Mouse (Mus musculus) kidney, embryonic 14.5 days (tissue): ENCODE data around the gene Col5a1. TPM values are rescaled to one million over a fixed set of nuclear protein-coding genes. Genes with fewer than 3 reads are reported as not detected.

Experiments
- ATAC-seq: fragments of 200-750 bp; cut with Nextera tagmentation; 2 replicates; pipeline ENCODE4 v1.8.0; 2017; ENCODE audit warnings: moderate number of reproducible peaks, mild to moderate bottlenecking, moderate TSS enrichment, moderate library complexity; ENCODE audit not compliant: low FRiP score, low TSS enrichment
- H3K27ac ChIP-seq: fragments of 300-500 bp; sonication (generic); 2 replicates; pipeline ENCODE4 v1.5.1; 2014; ENCODE audit warnings: low read depth, mild to moderate bottlenecking, low read length, moderate library complexity, mixed read lengths
- H3K27me3 ChIP-seq: fragments of 300-500 bp; sonication (generic); 2 replicates; pipeline ENCODE4 v1.6.1; 2014; ENCODE audit warnings: mild to moderate bottlenecking, low read length; ENCODE audit not compliant: control insufficient read depth, insufficient read depth
- H3K36me3 ChIP-seq: fragments of 300-500 bp; sonication (generic); 2 replicates; pipeline ENCODE4 v1.6.1; 2014; ENCODE audit warnings: low read length, mixed read lengths; ENCODE audit not compliant: control insufficient read depth, insufficient read depth
- H3K4me1 ChIP-seq: fragments of 300-500 bp; sonication (generic); 2 replicates; pipeline ENCODE4 v1.6.1; 2014; ENCODE audit warnings: low read length, mixed read lengths; ENCODE audit not compliant: control insufficient read depth, insufficient read depth
- H3K4me2 ChIP-seq: fragments of 300-500 bp; sonication (generic); replicated peaks from 2 replicates; pipeline ENCODE4 v1.6.1; 2014; ENCODE audit warnings: low read depth, mild to moderate bottlenecking, low read length
- H3K4me3 ChIP-seq: fragments of 300-500 bp; sonication (generic); 2 replicates; pipeline ENCODE4 v1.5.1; 2014; ENCODE audit warnings: mild to moderate bottlenecking, low read length
- H3K9ac ChIP-seq: fragments of 300-500 bp; sonication (generic); 2 replicates; pipeline ENCODE4 v1.6.1; 2014; ENCODE audit warnings: low read depth, mild to moderate bottlenecking, low read length, moderate library complexity
- H3K9me3 ChIP-seq: fragments of 300-500 bp; sonication (generic); 2 replicates; pipeline ENCODE4 v1.6.1; 2016; ENCODE audit warnings: low read length; ENCODE audit not compliant: control insufficient read depth
- WGBS: fragments of 180-500 bp; shearing (Covaris S2); extraction: QIAGEN DNeasy Blood & Tissue Kit; methylation state at CpG from one replicate; pipeline ENCODE4 v1.1.7; 2014; 5-methylcytosine and 5-hydroxymethylcytosine counted together
- polyA plus RNA-seq: library from polyadenylated mRNA; unstranded; fragments of >200 nt; fragmentation: Nextera tagmentation; extraction: Ambion mirVana; gene quantifications from 2 replicates; pipeline ENCODE4 v1.2.1, GENCODE M21; 2014

The Col5a1 gene
- polyA plus RNA-seq, 1 experiment from 2014 or later: 42.3 TPM

DNA sequence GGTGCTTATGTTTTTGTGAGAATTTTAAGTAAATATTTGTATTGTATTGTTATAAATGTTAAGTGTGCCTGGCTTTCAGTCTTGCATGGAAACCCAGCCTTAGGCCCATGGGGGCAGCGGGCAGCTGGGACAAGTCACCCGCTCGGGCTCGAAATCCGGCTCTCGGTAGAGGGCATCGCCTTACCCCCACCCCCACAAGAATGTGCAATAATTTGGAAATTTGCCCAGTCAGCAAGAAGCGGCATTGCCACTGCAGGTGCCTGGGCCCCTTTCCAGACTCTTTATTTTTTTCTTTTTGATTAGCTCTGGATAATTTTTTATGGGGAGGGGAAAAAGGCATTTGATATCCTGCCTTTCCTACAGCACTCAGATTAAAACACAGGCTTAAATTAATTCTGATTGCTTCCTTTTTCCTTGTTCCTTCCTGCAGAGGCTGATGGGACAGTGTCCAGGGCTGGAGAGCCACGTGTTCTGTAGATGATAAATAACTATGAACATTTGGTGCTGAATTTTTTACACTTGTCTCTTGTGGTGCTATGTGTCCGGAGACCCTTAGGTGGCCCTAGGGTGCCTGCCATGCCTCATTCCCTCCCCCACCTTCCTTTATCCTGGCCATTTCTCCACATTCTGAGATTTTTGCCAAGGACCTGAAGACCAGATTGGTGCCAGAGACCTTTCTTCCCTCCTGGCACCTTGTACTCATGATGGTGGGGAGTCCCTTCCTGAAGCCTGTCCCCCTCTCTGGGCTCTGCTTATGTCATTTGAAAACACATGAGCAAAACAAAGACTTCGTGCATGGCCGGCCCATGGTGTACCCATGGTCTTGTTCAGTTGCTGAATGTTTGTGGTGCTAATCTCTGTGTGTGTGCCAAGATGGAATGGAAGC is 151.5 kb downstream of the Col5a1 start:
- WGBS: 71% methylated on average over 12 of the region's 12 CpGs
- Histone ChIP-seq H3K4me2 (no peak overlapping the region), H3K9me3 (no peaks in the 10 kb centered on the region), H3K27ac (no peak overlapping the region), H3K27me3 (no peaks in the 10 kb centered on the region), H3K4me1 (no peaks in the 10 kb centered on the region), H3K36me3 (peaks cover 20% of the 10 kb centered on the region; the same call in 1 of the 2 replicates), H3K9ac (no peak overlapping the region), H3K4me3 (no peak overlapping the region)
- ATAC-seq: no peak

DNA sequence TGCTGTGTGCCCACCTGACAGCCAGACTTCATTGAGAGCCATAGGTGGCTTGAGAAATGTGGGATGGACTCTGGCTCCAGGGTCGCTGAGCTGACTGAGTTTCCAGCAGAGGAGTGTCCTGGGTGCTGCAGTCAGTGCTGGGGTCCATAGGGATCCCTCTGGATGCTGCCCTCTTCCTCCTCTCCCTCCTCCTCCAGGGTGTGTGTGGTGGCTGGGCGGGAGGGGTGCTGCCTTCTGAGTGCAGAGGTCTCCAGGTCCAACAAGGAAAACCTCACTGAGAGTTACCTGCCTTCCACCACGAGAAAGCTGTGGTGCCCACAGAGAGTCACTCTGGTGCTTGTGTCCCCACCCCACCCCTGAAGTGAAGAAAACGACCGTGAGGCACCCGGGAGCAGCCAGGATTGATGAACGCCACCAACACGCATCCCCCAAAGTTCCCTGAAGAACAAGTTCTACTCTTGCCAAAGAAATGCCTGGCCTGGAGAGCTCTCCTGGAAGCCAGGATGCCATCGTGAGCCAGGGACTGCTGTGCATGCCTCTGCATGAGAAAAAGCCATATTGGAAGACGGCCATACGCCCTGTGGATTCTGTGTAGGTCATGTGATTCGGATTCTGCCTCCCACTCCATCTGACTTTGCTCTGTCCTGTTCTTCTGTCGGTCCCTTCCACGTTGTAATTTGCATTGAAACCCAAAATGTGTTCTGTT is 152.3 kb downstream of the Col5a1 start:
- H3K36me3 ChIP-seq: peaks cover 13% of the 10 kb centered on the region; the same call in 1 of the 2 replicates
- H3K9ac ChIP-seq: no peak overlapping the region
- no peak overlapping the region for H3K27ac ChIP-seq
- WGBS: 82% methylated on average over 14 of the region's 14 CpGs
- H3K9me3 ChIP-seq: no peaks in the 10 kb centered on the region
- no peaks in the 10 kb centered on the region for H3K4me1 ChIP-seq
- H3K4me3 ChIP-seq: no peak overlapping the region
- H3K27me3 ChIP-seq: no peaks in the 10 kb centered on the region
- ATAC-seq: no peak
- H3K4me2 ChIP-seq: no peak overlapping the region

DNA sequence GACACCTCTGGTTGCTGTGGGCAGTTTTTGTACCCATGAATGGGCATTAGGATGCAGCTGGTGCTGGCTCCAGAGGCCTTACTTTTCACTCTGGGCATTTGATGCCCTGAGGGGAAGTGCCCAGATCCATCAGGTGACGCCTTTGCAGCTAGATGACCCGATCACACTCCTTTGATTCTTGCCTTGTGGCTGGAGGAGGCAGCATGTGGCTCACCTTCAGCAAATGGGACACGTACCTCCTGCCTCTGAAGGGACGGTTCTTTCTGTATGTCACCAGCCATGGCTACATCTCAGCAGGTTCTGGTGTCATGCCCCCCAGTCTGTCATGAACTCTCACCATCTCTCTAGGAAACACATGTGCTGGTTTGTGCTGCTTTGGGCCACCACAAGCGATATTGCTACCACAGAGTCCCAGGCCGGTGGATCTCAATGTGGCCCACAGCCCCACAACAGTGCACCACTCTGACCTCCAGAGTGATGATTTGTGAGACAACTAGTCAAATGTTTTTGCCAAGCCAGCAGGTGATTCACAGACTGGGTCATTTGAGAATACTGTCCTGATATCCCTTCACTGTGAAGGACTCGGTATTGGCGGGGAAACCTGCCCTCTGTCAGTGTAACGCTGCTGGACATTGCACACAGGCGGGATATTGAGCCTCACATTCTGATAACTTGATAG is 153.6 kb downstream of the Col5a1 start:
- Histone ChIP-seq H3K27ac (no peak overlapping the region), H3K4me3 (no peak overlapping the region), H3K27me3 (no peaks in the 10 kb centered on the region), H3K4me1 (no peaks in the 10 kb centered on the region), H3K36me3 (peaks cover 13% of the 10 kb centered on the region; the same call in 1 of the 2 replicates), H3K9me3 (no peaks in the 10 kb centered on the region), H3K9ac (no peak overlapping the region), H3K4me2 (no peak overlapping the region)
- no peak for ATAC-seq
- 90% methylated on average over 10 of the region's 10 CpGs for WGBS

DNA sequence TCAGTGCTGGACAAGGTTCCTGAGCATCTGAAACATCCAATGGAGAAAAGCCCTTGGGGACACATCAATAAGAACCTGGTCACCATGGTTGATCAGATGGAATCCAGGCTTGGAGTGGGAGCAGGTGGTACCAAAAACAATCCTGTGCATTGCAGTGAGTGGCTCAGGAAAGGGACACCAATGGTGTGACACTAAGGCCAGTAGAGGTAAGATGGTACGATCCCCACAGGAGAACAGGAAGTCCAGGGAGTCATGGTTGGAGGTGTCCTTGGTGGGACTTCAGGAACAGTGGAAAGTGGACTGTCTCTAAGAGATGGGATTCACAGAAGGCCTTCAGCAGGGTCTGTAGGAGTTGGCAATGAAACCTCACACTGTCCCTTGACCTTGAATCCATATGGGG is 154.2 kb downstream of the Col5a1 start:
- 86% methylated on average over 1 of the region's 1 CpGs for WGBS
- ATAC-seq: no peak
- H3K9ac ChIP-seq: no peak overlapping the region
- H3K9me3 ChIP-seq: no peaks in the 10 kb centered on the region
- no peak overlapping the region for H3K4me2 ChIP-seq
- no peak overlapping the region for H3K4me3 ChIP-seq
- peaks cover 13% of the 10 kb centered on the region; the same call in 1 of the 2 replicates for H3K36me3 ChIP-seq
- H3K4me1 ChIP-seq: no peaks in the 10 kb centered on the region
- H3K27ac ChIP-seq: no peak overlapping the region
- H3K27me3 ChIP-seq: no peaks in the 10 kb centered on the region

DNA sequence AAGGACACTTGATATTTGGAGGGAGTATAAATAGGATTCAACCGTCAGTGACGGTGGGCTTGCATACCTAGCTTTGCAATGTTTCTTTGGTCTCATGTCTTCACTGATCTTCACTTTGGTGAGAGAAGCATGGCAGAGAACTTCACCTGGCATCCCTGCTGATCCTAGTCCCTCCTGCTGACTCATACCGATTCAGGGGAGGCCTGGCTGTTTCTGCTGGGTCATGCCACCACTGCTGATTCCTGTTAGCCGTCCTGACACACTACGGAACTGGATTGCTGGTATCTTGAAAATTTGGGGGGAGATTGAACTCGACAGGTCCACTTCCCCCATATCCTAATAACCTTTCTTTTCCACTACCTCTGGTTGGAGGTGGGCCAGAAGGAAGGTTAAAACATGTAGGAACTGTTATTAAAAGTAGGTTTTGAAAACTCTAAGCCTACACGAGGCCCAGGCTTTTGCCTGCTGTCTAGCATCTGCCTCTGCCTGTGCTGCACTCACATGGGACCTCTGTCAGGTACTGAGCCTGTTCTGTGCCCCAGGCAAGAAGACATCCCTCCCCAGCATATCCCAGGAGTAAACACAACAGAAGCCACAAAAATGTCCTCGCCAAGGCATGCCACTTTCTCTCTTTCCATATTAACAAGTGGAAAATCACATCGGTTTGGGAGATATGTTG is 158.8 kb downstream of the Col5a1 start:
- H3K27me3 ChIP-seq: no peaks in the 10 kb centered on the region
- no peaks in the 10 kb centered on the region for H3K9me3 ChIP-seq
- H3K36me3 ChIP-seq: no peaks in the 10 kb centered on the region
- H3K9ac ChIP-seq: no peak overlapping the region
- no peaks in the 10 kb centered on the region for H3K4me1 ChIP-seq
- H3K27ac ChIP-seq: no peak overlapping the region
- WGBS: 86% methylated on average over 9 of the region's 9 CpGs
- no peak for ATAC-seq
- H3K4me2 ChIP-seq: no peak overlapping the region
- H3K4me3 ChIP-seq: no peak overlapping the region

DNA sequence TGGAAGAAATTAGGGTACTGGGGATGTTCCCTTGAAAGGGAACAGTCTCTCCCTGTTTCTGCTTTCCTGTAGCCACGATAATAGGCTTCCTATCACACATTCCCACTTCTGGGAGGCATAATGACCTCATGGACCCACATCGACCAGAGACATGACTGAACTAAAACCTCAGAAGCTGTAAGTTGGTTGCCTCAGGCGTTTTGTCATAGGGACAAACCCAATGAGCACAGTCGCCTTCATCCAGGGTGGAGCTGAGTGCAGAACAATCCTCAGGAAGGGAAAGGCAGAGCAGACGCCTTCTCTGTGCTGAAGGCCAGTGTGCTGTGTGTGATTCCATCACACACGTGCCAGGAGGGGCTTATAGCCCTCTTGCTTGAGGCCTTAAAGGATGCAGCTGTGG is 160.1 kb downstream of the Col5a1 start:
- H3K36me3 ChIP-seq: no peaks in the 10 kb centered on the region
- H3K27me3 ChIP-seq: no peaks in the 10 kb centered on the region
- no peaks in the 10 kb centered on the region for H3K9me3 ChIP-seq
- 77% methylated on average over 6 of the region's 6 CpGs for WGBS
- H3K4me1 ChIP-seq: no peaks in the 10 kb centered on the region
- no peak overlapping the region for H3K27ac ChIP-seq
- H3K9ac ChIP-seq: no peak overlapping the region
- ATAC-seq: no peak
- H3K4me3 ChIP-seq: no peak overlapping the region
- H3K4me2 ChIP-seq: no peak overlapping the region

DNA sequence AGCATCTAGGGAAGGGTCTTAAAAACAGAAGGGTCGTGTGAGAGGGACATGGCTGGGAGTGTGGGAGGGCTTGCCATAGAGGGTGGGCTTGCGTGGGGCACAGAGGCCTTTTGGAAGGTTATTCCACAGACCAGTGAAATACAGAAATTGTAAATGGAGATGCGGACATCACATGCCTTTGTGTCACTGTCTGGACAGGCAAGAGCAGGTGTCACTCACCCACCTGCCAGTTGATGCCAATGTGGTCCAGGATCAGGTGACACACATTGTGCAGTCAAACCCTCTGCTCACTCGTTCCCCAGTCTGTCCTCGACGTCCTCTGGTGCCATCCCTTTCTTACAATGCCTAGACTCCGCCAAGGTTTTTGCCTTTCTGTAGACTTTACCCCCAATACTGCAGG is 160.9 kb downstream of the Col5a1 start:
- H3K4me1 ChIP-seq: no peaks in the 10 kb centered on the region
- no peak overlapping the region for H3K27ac ChIP-seq
- no peak for ATAC-seq
- H3K4me3 ChIP-seq: no peak overlapping the region
- 76% methylated on average over 7 of the region's 7 CpGs for WGBS
- no peaks in the 10 kb centered on the region for H3K36me3 ChIP-seq
- no peak overlapping the region for H3K4me2 ChIP-seq
- no peak overlapping the region for H3K9ac ChIP-seq
- H3K9me3 ChIP-seq: no peaks in the 10 kb centered on the region
- no peaks in the 10 kb centered on the region for H3K27me3 ChIP-seq

DNA sequence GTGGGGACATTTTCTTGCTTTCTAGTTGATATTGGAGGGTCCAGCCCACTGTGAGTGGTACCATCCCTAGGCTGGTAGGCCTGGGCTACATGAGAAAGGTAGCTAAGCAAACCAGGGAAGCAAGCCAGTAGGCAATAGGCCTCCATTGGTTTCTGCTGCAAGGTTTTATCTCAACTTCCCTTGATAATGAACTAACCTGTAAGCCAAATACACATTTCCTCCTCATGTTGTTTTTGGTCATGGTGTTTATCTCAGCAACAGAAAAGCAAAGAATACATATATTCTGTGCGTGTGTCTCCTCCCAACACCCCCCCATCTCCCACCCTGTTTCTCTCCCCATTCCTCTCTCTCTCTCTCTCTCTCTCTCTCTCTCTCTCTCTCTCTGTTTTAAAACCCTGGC is 173.7 kb downstream of the Col5a1 start:
- no peaks in the 10 kb centered on the region for H3K27me3 ChIP-seq
- ATAC-seq: no peak
- 90% methylated on average over 1 of the region's 1 CpGs for WGBS
- no peaks in the 10 kb centered on the region for H3K36me3 ChIP-seq
- H3K4me1 ChIP-seq: no peaks in the 10 kb centered on the region
- H3K4me2 ChIP-seq: no peak overlapping the region
- H3K9me3 ChIP-seq: no peaks in the 10 kb centered on the region
- no peak overlapping the region for H3K27ac ChIP-seq
- H3K4me3 ChIP-seq: no peak overlapping the region
- H3K9ac ChIP-seq: no peak overlapping the region
